Mouse (Mus musculus) adrenal gland, postnatal 14 days (tissue): ENCODE data around the gene Mob4. TPM values are rescaled to one million over a fixed set of nuclear protein-coding genes. Genes with fewer than 3 reads are reported as not detected.

Experiments used
- DNase-seq: peaks from one replicate; pipeline ENCODE4 v3.0.0; 2021; ENCODE audit warnings: mixed read lengths
- total RNA-seq: library from RNA; stranded (reverse); gene quantifications from 2 replicates; pipeline ENCODE4 v1.2.3, GENCODE M21; 2021

Mob4 gene
- total RNA-seq, 1 experiment from 2014 or later, result 307 TPM

- peak; percentile 75 for DNase-seq
These were observed 488 bp downstream of the Mob4 start for GRCm38 (mm10) chr1:55131424-55132014.

DNA sequence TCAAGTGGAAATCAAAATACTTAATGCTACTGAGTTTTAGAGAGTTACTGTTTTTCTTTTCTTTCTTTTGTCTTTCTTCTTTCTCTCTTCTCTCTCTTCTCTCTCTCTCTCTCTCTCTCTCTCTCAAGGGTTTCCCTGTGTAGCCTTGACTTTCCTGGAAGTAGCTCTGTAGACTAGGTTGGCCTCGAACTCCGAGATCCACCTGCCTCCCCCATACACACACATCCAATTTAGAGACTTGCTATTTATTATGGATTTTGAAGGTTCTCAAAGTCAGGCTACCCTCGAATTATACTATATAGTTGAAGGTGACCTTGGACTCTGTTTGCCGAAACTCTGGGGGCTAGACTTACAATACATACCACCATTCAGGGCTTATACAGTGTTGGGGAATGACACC is 1.3 kb downstream of the Mob4 start:
- DNase-seq, result no peak

- peak; percentile 37 for DNase-seq
These were observed 2.1 kb downstream of the Mob4 start for GRCm38 (mm10) chr1:55133173-55133572.

DNA sequence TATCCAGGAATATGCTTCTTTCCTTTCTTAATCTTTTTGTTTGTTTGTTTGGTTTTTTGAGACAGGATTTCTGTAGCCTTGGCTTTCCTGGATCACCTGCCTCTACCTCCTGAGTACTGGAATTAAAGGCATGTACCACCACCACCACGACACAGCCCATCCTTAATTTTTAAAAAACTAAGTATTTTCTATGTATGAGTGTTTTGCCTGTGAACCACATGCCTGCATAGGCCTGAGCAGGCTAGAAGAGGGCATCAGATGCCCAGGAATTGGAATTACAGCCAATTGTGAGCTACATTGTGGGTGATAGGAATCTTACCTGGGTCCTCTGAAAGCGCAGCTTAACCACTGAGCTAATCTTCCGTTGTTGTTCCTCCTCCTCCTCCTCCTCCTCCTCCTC is 3.3 kb downstream of the Mob4 start:
- no peak for DNase-seq

GRCm38 (mm10) chr1:55135846-55136245 is 4.8 kb downstream of the Mob4 start:
- no peak for DNase-seq

- DNase-seq, result no peak
These were observed 13.3 kb downstream of the Mob4 start for GRCm38 (mm10) chr1:55144338-55144737.

GRCm38 (mm10) chr1:55145556-55145955 is 14.5 kb downstream of the Mob4 start:
- DNase-seq, result no peak

GRCm38 (mm10) chr1:55157329-55157728 is 26.3 kb downstream of the Mob4 start:
- DNase-seq, result no peak

DNA sequence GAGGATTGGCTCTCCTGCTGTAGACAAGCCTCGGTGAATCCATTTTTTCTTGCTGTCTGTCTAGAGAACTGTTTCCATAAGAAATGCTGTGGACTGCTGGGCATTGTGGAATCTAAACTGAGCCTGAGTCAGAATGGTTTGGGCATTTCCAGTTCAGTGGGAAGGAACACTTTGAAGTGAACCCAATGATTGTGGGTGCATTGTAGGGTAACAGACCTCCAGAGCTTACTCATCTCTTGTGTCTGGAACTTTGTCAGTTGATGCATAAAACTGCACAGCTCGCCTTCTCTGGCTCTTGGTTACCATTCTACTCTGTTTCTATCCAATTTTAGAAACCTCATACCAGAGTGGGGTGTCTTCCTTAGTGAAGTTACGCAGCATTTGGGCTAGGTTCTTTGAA is 27.2 kb downstream of the Mob4 start:
- DNase-seq, result no peak

DNA sequence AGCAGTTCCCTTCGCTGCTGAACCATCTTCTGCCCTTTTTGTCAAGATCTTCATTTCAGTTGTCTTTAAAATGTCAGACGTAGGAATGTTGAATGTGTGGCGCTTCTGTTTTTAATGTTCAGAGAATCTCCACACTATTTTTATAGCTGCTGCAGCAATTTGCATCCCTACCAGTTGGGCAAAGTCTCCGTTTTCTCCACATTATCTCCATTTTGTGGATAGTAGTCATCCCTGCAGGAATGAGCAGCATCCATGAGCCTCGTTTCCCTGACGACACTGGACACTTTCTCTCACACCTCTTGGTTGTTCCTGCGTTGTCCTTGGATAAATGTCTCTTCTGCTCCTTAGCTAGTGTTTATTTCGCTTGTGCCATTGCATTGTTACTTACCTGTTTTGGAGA is 27.8 kb downstream of the Mob4 start:
- no peak for DNase-seq

GRCm38 (mm10) chr1:55160218-55160617 is 29.2 kb downstream of the Mob4 start:
- no peak for DNase-seq

GRCm38 (mm10) chr1:55160831-55161638 is 30.0 kb downstream of the Mob4 start:
- peak; percentile 80 for DNase-seq

DNA sequence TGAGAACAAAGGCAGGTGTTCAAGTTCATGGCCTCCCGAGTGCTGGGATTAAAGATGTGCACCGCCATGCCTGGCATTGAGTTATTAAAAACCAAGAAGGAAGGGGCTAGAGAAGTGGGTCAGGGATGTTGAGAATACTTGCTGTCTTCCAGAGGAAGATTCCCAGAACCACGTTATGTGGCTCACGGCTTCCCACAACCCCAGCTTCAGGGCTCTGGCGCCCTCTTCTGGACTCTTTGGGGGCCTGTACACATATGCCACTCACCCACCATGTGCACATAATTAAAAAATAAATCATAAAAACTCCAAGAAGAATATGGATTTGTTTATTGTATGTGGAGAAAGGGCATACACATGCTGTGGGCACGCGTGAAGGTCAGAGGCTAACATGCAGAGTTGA is 30.9 kb downstream of the Mob4 start:
- peak; percentile 79 for DNase-seq

DNA sequence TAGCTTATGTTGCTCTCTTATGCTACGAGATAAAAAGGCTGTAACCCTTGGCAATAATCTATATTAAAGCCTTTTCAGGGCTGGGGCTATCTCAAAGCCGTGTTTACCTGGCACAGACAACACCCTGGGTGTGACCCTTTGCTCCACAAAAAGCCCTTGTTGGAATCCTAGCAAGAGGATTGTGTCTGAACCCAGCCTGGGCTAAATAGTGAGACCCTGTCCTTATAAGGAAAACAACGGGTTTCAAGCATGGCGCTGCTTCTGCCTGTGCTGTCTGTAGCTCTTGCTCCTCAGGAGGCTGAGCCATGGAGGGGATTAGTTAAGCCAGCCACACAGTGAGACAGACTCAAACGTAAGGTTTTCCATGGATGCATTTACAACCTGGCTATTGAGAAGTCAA is 31.8 kb downstream of the Mob4 start:
- no peak for DNase-seq

DNA sequence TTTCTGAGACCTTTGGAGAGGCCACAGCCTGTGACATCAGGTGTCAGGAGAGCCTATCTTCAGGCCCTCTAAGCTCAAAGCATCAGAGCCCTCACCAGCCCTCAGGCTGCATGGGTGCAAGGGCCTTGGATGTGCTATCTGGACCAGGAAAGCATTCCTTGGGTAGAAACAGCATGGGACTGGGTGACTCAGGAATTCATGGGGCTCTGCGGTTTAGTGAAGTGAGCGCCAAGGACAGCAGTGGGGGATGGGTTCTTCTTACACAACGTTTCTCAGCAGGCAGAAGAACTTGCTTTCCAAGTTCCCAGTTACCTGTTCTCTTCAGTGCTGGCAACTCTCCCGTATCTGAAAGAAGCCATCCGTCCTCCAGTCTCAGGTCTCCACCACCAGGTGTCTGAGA is 33.0 kb downstream of the Mob4 start:
- DNase-seq, result peak; percentile 75

- no peak for DNase-seq
These were observed 36.5 kb downstream of the Mob4 start for GRCm38 (mm10) chr1:55167560-55167959.

GRCm38 (mm10) chr1:55168591-55168990 is 37.6 kb downstream of the Mob4 start:
- no peak for DNase-seq

- no peak for DNase-seq
These were observed 40.6 kb downstream of the Mob4 start for GRCm38 (mm10) chr1:55171361-55172325.

GRCm38 (mm10) chr1:55173720-55174557 is 42.9 kb downstream of the Mob4 start:
- peak; percentile 72 for DNase-seq

DNA sequence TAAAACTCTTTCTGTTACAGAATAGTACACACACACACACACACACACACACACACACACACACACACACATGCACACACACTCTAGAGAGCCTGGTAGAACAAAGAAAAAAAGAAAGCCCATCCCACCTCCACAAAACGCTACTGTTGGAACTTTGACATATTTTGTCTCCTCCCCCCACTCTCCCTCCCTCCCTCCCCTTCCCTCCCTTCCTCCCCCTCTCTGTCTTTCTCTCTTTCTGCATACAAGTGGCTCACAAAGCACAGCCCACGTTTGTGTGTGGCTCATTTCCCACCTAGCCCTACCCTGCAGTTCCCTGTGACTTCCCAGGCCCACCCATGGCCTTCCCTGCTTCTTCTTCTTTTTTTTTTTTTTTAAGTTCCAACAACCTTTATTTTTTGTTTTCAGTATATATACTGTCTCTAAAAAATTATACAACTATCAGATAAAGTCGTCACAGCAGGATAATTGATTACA is 43.6 kb downstream of the Mob4 start:
- DNase-seq, result no peak

- no peak for DNase-seq
These were observed 49.0 kb downstream of the Mob4 start for GRCm38 (mm10) chr1:55179917-55180566.
